Comparison of ENCODE assay signal across 8 mouse cellular contexts in the genomic region with DNA sequence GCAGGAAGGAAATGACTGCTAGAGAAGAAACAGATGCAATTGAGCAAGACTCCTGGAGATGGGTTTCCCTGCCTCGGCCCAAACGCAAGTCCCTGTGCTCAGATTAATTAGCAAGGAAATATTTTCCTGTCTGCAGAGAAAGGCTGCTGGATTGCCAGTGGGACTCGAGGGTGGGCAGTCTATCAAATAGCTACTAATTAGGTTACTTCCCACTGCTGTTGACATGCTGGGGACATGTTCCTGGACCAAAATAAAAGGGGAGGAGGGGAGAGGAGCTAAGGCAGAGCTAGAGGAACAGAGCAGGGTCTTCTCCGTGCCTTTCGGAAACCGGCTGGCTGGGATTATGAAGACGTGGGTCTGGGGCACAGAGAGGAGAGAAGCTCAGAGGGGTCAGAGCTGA. TPM values are rescaled to one million over a fixed set of nuclear protein-coding genes. Genes with fewer than 3 reads are reported as not detected.
"Had no signal": no experiment of that assay in that cellular context is flagged by ENCODE, and none has a peak within 500 bp of the region (broad histone marks: within the 10 kb centered on the region; RNA-seq: fewer than 3 reads in every experiment).

No protein-coding gene starts in this region.

- DNase-seq: kidney, postnatal 25 days; right cerebral cortex, postnatal 14 days had no signal

- H3K27me3 ChIP-seq: limb, embryonic 15.5 days; liver, embryonic 12.5 days; stomach, embryonic 15.5 days had no signal

- H3K4me3 ChIP-seq: left cerebral cortex, adult 2 months; limb, embryonic 15.5 days; liver, embryonic 12.5 days; midbrain, embryonic 12.5 days; stomach, embryonic 15.5 days had no signal

- H3K9me3 ChIP-seq: limb, embryonic 15.5 days; liver, embryonic 12.5 days; midbrain, embryonic 12.5 days; stomach, embryonic 15.5 days had no signal

- H3K4me1 ChIP-seq: limb, embryonic 15.5 days; stomach, embryonic 15.5 days had no signal

- H3K9ac ChIP-seq: limb, embryonic 15.5 days; liver, embryonic 12.5 days; midbrain, embryonic 12.5 days; stomach, embryonic 15.5 days had no signal

- H3K36me3 ChIP-seq: limb, embryonic 15.5 days; liver, embryonic 12.5 days; midbrain, embryonic 12.5 days; stomach, embryonic 15.5 days had no signal

- H3K4me2 ChIP-seq: limb, embryonic 15.5 days; liver, embryonic 12.5 days; midbrain, embryonic 12.5 days; stomach, embryonic 15.5 days had no signal

- ATAC-seq: liver, embryonic 12.5 days had no signal

- H3K27ac ChIP-seq: left cerebral cortex, adult 2 months; limb, embryonic 15.5 days; liver, embryonic 12.5 days; midbrain, embryonic 12.5 days; stomach, embryonic 15.5 days had no signal

RNA-seq across cellular contexts. Expression of gene Esrrb, which starts 24.0 kb away (rescaled TPM):
- total RNA-seq: megakaryocyte-erythroid progenitor cell, adult 5-6 weeks had no signal
